In the genomic region with DNA sequence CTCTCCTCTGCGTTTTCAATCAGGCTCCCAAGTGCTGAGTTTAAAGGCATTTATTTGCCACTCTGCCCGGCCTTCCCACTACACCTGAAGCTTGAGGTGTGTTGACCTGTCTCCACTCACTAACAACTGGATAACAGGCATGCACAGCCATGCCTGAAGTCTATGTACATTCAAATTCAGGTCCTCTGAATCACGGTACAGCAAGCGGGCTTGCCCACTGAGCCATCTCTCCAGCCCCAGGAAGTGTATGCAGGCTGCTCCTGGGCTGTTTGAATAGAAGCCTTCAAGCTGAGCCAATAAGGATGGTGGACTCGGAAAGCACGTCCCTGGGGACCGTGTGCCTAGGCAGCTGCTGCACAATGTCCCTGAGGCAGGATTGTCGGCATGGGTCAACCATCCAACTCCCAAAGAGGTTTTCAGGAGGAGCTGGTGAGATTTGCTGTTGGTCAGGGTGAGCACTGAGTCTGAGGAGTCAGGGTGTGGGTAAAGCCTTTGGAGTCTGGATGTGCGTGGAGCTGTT, we compare ENCODE assay signal across 15 mouse cellular contexts. TPM values are rescaled to one million over a fixed set of nuclear protein-coding genes. Genes with fewer than 3 reads are reported as not detected.
DNase-seq lines count a peak whose midpoint lies in the region; ATAC-seq and TF ChIP-seq lines count a peak whose summit lies in the region.
"Had no signal": no experiment of that assay in that cellular context is flagged by ENCODE, and none has a peak within 500 bp of the region (broad histone marks: within the 10 kb centered on the region; RNA-seq: fewer than 3 reads in every experiment).

No protein-coding gene starts in this region.

- TF ChIP-seq CTCF in layer of hippocampus, adult 2 months (conservative IDR thresholded peaks at IDR 0.05) = no peak

- H3K36me3 ChIP-seq in limb, embryonic 10.5 days = no peaks in the 10 kb centered on the region
- H3K36me3 ChIP-seq: limb, embryonic 15.5 days had no signal

- peaks cover 41% of the 10 kb centered on the region for H3K4me1 ChIP-seq in limb, embryonic 10.5 days

- H3K4me3 ChIP-seq in layer of hippocampus, adult 2 months = no peak overlapping the region
- H3K4me3 ChIP-seq in limb, embryonic 10.5 days = no peak overlapping the region
- H3K4me3 ChIP-seq: limb, embryonic 15.5 days had no signal

- peak; percentile 13; the same call in 1 of the 2 replicates for ATAC-seq in frontal cortex, adult (ENCODE audit: low TSS enrichment)
- ATAC-seq in megakaryocyte, adult 5-6 weeks (ENCODE audit: poor library complexity, severe bottlenecking) = no peak
- no peak for ATAC-seq in cerebellum, adult (ENCODE audit: insufficient number of reproducible peaks, low FRiP score, low TSS enrichment)
- ATAC-seq: intestine, postnatal 0 days had no signal

- no peak for DNase-seq in frontal cortex, postnatal 14 days (ENCODE audit: low spot score in 2 of 2)
- no peak for DNase-seq in layer of hippocampus, adult 2 months (ENCODE audit: low spot score in 2 of 2)
- no peak for DNase-seq in layer of hippocampus, postnatal 14 days (ENCODE audit: low spot score in 2 of 2)
- peak; percentile 76 for DNase-seq in MN1 (ENCODE audit: low spot score)
- no peak for DNase-seq in limb, embryonic 10.5 days (ENCODE audit: low spot score)
- DNase-seq: cerebellum, adult 11 months; kidney, postnatal 4 days; midbrain, embryonic 14.5 days; thymus, adult 18-20 months had no signal

- 70% methylated on average over 9 of the region's 9 CpGs for WGBS in limb, embryonic 10.5 days

- peak overlapping the region; percentile 65; the same call in 1 of the 2 replicates for H3K27ac ChIP-seq in layer of hippocampus, adult 2 months
- H3K27ac ChIP-seq in limb, embryonic 10.5 days = 0 out of 2 replicates have a peak overlapping the region, but pooled peaks have one; percentile 3

- H3K27me3 ChIP-seq in limb, embryonic 10.5 days (ENCODE audit: low read depth, poor library complexity, severe bottlenecking) = peaks cover 11% of the 10 kb centered on the region
- H3K27me3 ChIP-seq: limb, embryonic 15.5 days had no signal

- H3K9me3 ChIP-seq in limb, embryonic 10.5 days (replicated peaks) = no peaks in the 10 kb centered on the region
- H3K9me3 ChIP-seq: limb, embryonic 15.5 days had no signal

RNA-seq across cellular contexts. Expression of a gene that starts 12.3 kb away (rescaled TPM):
- 1 to 10 TPM in 1 of 2 experiments, under 1 TPM in 1; 0.18 to 1.3 TPM for total RNA-seq in layer of hippocampus, adult 2 months (2021)
- 1 to 10 TPM in 1 of 2 experiments, under 1 TPM in 1; 0.19 to 1.2 TPM for total RNA-seq in layer of hippocampus, postnatal 14 days (2021)
- polyA plus RNA-seq in limb, embryonic 10.5 days (2016; fragmentation: Nextera tagmentation; extraction: Ambion mirVana) = 0.26 and 0.34 TPM in 2 replicates
- total RNA-seq in megakaryocyte, adult 5-6 weeks (2015) = 6.1 and 6.4 TPM in 2 replicates
- total RNA-seq in megakaryocyte, adult 5-6 weeks (2017) = 2.5 and 5.7 TPM in 2 replicates
- polyA plus RNA-seq: midbrain, embryonic 14.5 days had no signal

RNA-seq across cellular contexts. Expression of a gene that starts 24.9 kb away (rescaled TPM):
- 100 to 1,000 TPM in 1 of 2 experiments, 10 to 100 TPM in 1; 99.0 to 104 TPM for total RNA-seq in layer of hippocampus, adult 2 months (2021)
- 100 to 1,000 TPM; 126 to 129 TPM for total RNA-seq in layer of hippocampus, postnatal 14 days (2021)
- 4.2 and 5.6 TPM in 2 replicates for polyA plus RNA-seq in limb, embryonic 10.5 days (2016; fragmentation: Nextera tagmentation; extraction: Ambion mirVana)
- total RNA-seq in megakaryocyte, adult 5-6 weeks (2015) = not detected in 2 replicates
- not detected in 2 replicates for total RNA-seq in megakaryocyte, adult 5-6 weeks (2017)
- total RNA-seq: hematopoietic stem cell, adult 5-6 weeks had no signal

RNA-seq across cellular contexts. Expression of a gene that starts 27.0 kb away (rescaled TPM):
- total RNA-seq in layer of hippocampus, adult 2 months (2021) = 10 to 100 TPM; 29.1 to 30.8 TPM
- 10 to 100 TPM; 24.1 to 27.0 TPM for total RNA-seq in layer of hippocampus, postnatal 14 days (2021)
- 6.3 and 6.7 TPM in 2 replicates for polyA plus RNA-seq in limb, embryonic 10.5 days (2016; fragmentation: Nextera tagmentation; extraction: Ambion mirVana)
- total RNA-seq in megakaryocyte, adult 5-6 weeks (2015) = 5.4 and 6.5 TPM in 2 replicates
- 5.7 and 7.5 TPM in 2 replicates for total RNA-seq in megakaryocyte, adult 5-6 weeks (2017)

Comparison
In these comparisons a context has a peak if more than half of its experiments do, and no peak if none do; other contexts are left out.
1. RNA of a gene that starts 24.9 kb away (total RNA-seq): 126 to 129 TPM in layer of hippocampus, postnatal 14 days and 99.0 to 104 TPM in layer of hippocampus, adult 2 months; not detected in megakaryocyte, adult 5-6 weeks; every median in the first group is over 10 times any median in the second.